Mouse (Mus musculus): Measurements from ENCODE around the gene Siah2. TPM values are rescaled to one million over a fixed set of nuclear protein-coding genes. Genes with fewer than 3 reads are reported as not detected.

Gene Siah2
- polyA plus RNA-seq (2015; fragmentation: Nextera tagmentation; extraction: Ambion mirVana): 8.4 and 10.4 TPM in 2 replicates

GRCm38 (mm10) chr3:58691997-58692721, at the start of gene Siah2:
Gene Siah2 (minus strand): TSS chr3:58692400.
- Histone ChIP-seq H3K4me2 (ENCODE audit: low read length) (peak within 1 kb of the TSS; percentile 68), H3K9ac (ENCODE audit: low read depth, low read length) (peak within 1 kb of the TSS; percentile 92), H3K36me3 (ENCODE audit: control insufficient read depth, insufficient read depth, low read length) (no peaks in the 10 kb centered on the region), H3K27ac (ENCODE audit: low read depth, low read length) (peak within 1 kb of the TSS; percentile 93), H3K27me3 (replicated peaks; ENCODE audit: control insufficient read depth, insufficient read depth, low read length) (no peaks in the 10 kb centered on the region), H3K4me1 (ENCODE audit: control insufficient read depth, insufficient read depth, low read depth, low read length) (peaks cover 16% of the 10 kb centered on the region), H3K9me3 (ENCODE audit: control insufficient read depth, low read length) (no peaks in the 10 kb centered on the region), H3K4me3 (ENCODE audit: low read length) (peak within 1 kb of the TSS; percentile 95)
- WGBS: under 1% methylated on average over 62 of the region's 87 CpGs
- peak; percentile 96 for ATAC-seq

- no peaks in the 10 kb centered on the region for H3K27me3 ChIP-seq (replicated peaks; ENCODE audit: control insufficient read depth, insufficient read depth, low read length)
- peaks cover 5% of the 10 kb centered on the region; the same call in 1 of the 2 replicates for H3K4me1 ChIP-seq (ENCODE audit: control insufficient read depth, insufficient read depth, low read depth, low read length)
- WGBS: 91% methylated on average over 2 of the region's 2 CpGs
- no peak overlapping the region for H3K4me2 ChIP-seq (ENCODE audit: low read length)
- ATAC-seq: no peak
- no peaks in the 10 kb centered on the region for H3K36me3 ChIP-seq (ENCODE audit: control insufficient read depth, insufficient read depth, low read length)
- H3K9me3 ChIP-seq (ENCODE audit: control insufficient read depth, low read length): no peaks in the 10 kb centered on the region
- H3K27ac ChIP-seq (ENCODE audit: low read depth, low read length): no peak overlapping the region
- no peak overlapping the region for H3K4me3 ChIP-seq (ENCODE audit: low read length)
- H3K9ac ChIP-seq (ENCODE audit: low read depth, low read length): no peak overlapping the region
These were observed 47.3 kb upstream of the Siah2 start for GRCm38 (mm10) chr3:58739536-58739935.

DNA sequence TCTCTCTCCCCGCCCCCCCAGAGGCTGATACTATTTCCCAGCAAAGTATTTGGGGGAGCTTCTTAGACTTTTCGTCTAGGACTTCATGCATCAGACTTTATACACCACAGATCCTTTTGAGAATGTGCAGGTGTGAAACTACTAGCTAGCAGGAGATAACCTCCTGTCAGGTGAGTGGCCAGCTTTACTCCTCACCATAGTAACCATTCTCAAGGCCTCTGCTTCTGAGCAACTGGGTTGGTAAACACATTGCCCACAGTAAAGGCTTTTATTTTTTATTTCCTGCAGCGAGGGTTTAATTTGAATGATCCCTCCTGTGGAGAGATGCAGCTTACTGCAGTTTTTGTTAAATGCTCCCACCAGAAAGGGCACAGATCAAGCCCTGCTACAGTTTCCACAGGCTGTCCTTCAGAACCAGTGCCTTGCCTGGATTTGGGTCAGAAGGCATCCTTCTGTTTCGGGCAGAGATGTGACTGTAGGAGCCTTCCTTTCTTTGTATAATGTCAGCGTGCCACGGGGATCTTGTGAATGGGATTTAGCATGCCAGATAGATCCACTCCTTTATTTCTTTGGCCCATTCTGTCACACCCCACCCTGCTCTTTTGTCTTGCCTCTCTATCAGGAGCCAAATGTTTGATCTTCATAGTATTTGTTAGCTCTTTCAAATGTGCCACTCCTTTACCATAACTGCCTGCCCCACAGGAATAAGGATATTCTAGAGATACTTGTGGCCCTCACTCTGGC, 46.3 kb upstream of the Siah2 start:
- 11% methylated on average over 6 of the region's 6 CpGs for WGBS
- no peaks in the 10 kb centered on the region for H3K36me3 ChIP-seq (ENCODE audit: control insufficient read depth, insufficient read depth, low read length)
- ATAC-seq: peak; percentile 63
- peaks cover 5% of the 10 kb centered on the region; the same call in 1 of the 2 replicates for H3K4me1 ChIP-seq (ENCODE audit: control insufficient read depth, insufficient read depth, low read depth, low read length)
- no peak overlapping the region for H3K4me2 ChIP-seq (ENCODE audit: low read length)
- no peak overlapping the region for H3K9ac ChIP-seq (ENCODE audit: low read depth, low read length)
- no peaks in the 10 kb centered on the region for H3K27me3 ChIP-seq (replicated peaks; ENCODE audit: control insufficient read depth, insufficient read depth, low read length)
- H3K4me3 ChIP-seq (ENCODE audit: low read length): no peak overlapping the region
- H3K27ac ChIP-seq (ENCODE audit: low read depth, low read length): no peak overlapping the region
- no peaks in the 10 kb centered on the region for H3K9me3 ChIP-seq (ENCODE audit: control insufficient read depth, low read length)

GRCm38 (mm10) chr3:58731520-58731919, 39.3 kb upstream of the Siah2 start:
- H3K9me3 ChIP-seq (ENCODE audit: control insufficient read depth, low read length): no peaks in the 10 kb centered on the region
- no peaks in the 10 kb centered on the region for H3K27me3 ChIP-seq (replicated peaks; ENCODE audit: control insufficient read depth, insufficient read depth, low read length)
- H3K27ac ChIP-seq (ENCODE audit: low read depth, low read length): no peak overlapping the region
- no peak overlapping the region for H3K9ac ChIP-seq (ENCODE audit: low read depth, low read length)
- no peaks in the 10 kb centered on the region for H3K36me3 ChIP-seq (ENCODE audit: control insufficient read depth, insufficient read depth, low read length)
- H3K4me2 ChIP-seq (ENCODE audit: low read length): no peak overlapping the region
- 62% methylated on average over 5 of the region's 5 CpGs for WGBS
- no peak overlapping the region for H3K4me3 ChIP-seq (ENCODE audit: low read length)
- no peaks in the 10 kb centered on the region for H3K4me1 ChIP-seq (ENCODE audit: control insufficient read depth, insufficient read depth, low read depth, low read length)
- ATAC-seq: no peak; the same call in 1 of the 2 replicates

- no peak overlapping the region for H3K27ac ChIP-seq (ENCODE audit: low read depth, low read length)
- WGBS: 81% methylated on average over 3 of the region's 3 CpGs
- H3K9ac ChIP-seq (ENCODE audit: low read depth, low read length): no peak overlapping the region
- ATAC-seq: no peak
- H3K4me1 ChIP-seq (ENCODE audit: control insufficient read depth, insufficient read depth, low read depth, low read length): no peaks in the 10 kb centered on the region
- H3K36me3 ChIP-seq (ENCODE audit: control insufficient read depth, insufficient read depth, low read length): no peaks in the 10 kb centered on the region
- H3K9me3 ChIP-seq (ENCODE audit: control insufficient read depth, low read length): no peaks in the 10 kb centered on the region
- no peak overlapping the region for H3K4me2 ChIP-seq (ENCODE audit: low read length)
- H3K4me3 ChIP-seq (ENCODE audit: low read length): no peak overlapping the region
- no peaks in the 10 kb centered on the region for H3K27me3 ChIP-seq (replicated peaks; ENCODE audit: control insufficient read depth, insufficient read depth, low read length)
These were observed 38.4 kb upstream of the Siah2 start for GRCm38 (mm10) chr3:58730580-58730979.

- Histone ChIP-seq H3K9ac (ENCODE audit: low read depth, low read length) (no peak overlapping the region), H3K4me3 (ENCODE audit: low read length) (no peak overlapping the region), H3K27ac (ENCODE audit: low read depth, low read length) (no peak overlapping the region), H3K4me1 (ENCODE audit: control insufficient read depth, insufficient read depth, low read depth, low read length) (no peaks in the 10 kb centered on the region), H3K9me3 (ENCODE audit: control insufficient read depth, low read length) (no peaks in the 10 kb centered on the region), H3K36me3 (ENCODE audit: control insufficient read depth, insufficient read depth, low read length) (no peaks in the 10 kb centered on the region), H3K27me3 (replicated peaks; ENCODE audit: control insufficient read depth, insufficient read depth, low read length) (no peaks in the 10 kb centered on the region), H3K4me2 (ENCODE audit: low read length) (no peak overlapping the region)
- ATAC-seq: no peak
These were observed 37.3 kb upstream of the Siah2 start for GRCm38 (mm10) chr3:58729549-58729948.

DNA sequence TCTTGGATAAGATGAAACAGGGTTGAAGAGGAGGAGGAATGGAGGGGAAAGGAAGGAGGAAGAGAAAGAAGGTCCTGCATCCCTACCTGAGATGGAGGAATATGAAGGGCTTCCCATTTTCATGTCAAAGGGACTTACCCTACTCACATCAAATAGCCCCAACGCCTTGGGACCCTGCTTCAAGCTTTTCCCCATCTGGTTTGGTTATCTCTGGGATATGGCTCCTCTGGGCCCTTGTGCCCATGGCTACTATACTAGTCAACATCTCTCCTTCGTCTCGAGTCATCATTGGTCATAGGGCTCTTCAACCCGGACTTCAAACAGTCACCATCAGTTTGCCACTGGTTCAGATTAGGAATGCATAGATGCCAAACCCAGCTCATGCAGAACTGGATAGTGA, 35.4 kb upstream of the Siah2 start:
- Histone ChIP-seq H3K27me3 (replicated peaks; ENCODE audit: control insufficient read depth, insufficient read depth, low read length) (no peaks in the 10 kb centered on the region), H3K27ac (ENCODE audit: low read depth, low read length) (no peak overlapping the region), H3K4me2 (ENCODE audit: low read length) (no peak overlapping the region), H3K9me3 (ENCODE audit: control insufficient read depth, low read length) (no peaks in the 10 kb centered on the region), H3K36me3 (ENCODE audit: control insufficient read depth, insufficient read depth, low read length) (no peaks in the 10 kb centered on the region), H3K4me3 (ENCODE audit: low read length) (no peak overlapping the region), H3K4me1 (ENCODE audit: control insufficient read depth, insufficient read depth, low read depth, low read length) (no peaks in the 10 kb centered on the region), H3K9ac (ENCODE audit: low read depth, low read length) (no peak overlapping the region)
- 86% methylated on average over 4 of the region's 4 CpGs for WGBS
- no peak for ATAC-seq

DNA sequence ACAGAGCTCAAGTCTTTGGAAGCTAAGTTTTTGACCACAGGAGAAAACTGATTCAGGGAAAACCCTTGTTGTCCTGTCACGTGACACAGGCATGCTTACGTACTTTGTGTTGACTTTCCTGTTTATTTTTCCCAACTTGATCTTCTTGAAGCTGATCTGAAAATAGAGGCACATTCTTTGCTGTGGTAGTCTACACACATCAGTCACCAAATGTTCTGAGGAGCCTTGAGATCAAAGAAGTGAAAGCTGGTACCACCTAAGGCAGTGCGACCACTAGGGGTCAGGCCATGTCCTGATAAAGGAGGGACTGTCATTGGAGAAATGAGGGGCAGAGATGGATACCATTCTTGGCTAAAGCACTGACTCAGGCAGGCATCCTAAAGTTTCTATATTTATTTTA, 34.8 kb upstream of the Siah2 start:
- ATAC-seq: peak; percentile 48; the same call in 1 of the 2 replicates

DNA sequence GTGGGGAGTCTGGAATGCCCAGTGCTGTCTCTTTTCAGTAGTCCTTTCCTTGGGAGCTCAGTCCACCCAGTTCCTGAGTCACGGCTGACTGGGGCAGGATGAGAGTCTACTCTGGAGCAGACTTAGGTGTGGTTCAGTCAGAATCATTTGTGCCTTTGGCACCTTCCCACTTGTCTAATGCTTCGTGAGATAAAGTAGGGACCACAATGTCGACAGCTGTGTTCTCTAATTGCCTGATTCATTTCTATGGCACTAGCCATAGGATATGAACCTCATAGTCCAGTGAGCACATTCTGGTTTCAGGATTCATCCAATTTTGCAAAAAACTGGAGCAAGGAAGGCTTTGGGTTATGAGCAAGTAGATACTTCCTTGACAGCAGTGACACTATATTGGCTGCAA, 34.2 kb upstream of the Siah2 start:
- WGBS: 78% methylated on average over 3 of the region's 3 CpGs
- no peaks in the 10 kb centered on the region for H3K4me1 ChIP-seq (ENCODE audit: control insufficient read depth, insufficient read depth, low read depth, low read length)
- H3K4me2 ChIP-seq (ENCODE audit: low read length): no peak overlapping the region
- H3K27me3 ChIP-seq (replicated peaks; ENCODE audit: control insufficient read depth, insufficient read depth, low read length): no peaks in the 10 kb centered on the region
- H3K27ac ChIP-seq (ENCODE audit: low read depth, low read length): no peak overlapping the region
- no peak overlapping the region for H3K9ac ChIP-seq (ENCODE audit: low read depth, low read length)
- H3K4me3 ChIP-seq (ENCODE audit: low read length): no peak overlapping the region
- no peaks in the 10 kb centered on the region for H3K36me3 ChIP-seq (ENCODE audit: control insufficient read depth, insufficient read depth, low read length)
- no peak for ATAC-seq
- H3K9me3 ChIP-seq (ENCODE audit: control insufficient read depth, low read length): no peaks in the 10 kb centered on the region

More for the DNA sequence above, 34.8 kb upstream of the Siah2 start:
- no peaks in the 10 kb centered on the region for H3K4me1 ChIP-seq (ENCODE audit: control insufficient read depth, insufficient read depth, low read depth, low read length)
- no peaks in the 10 kb centered on the region for H3K9me3 ChIP-seq (ENCODE audit: control insufficient read depth, low read length)
- H3K36me3 ChIP-seq (ENCODE audit: control insufficient read depth, insufficient read depth, low read length): no peaks in the 10 kb centered on the region
- H3K4me3 ChIP-seq (ENCODE audit: low read length): no peak overlapping the region
- WGBS: 54% methylated on average over 3 of the region's 3 CpGs
- no peak overlapping the region for H3K4me2 ChIP-seq (ENCODE audit: low read length)
- H3K9ac ChIP-seq (ENCODE audit: low read depth, low read length): no peak overlapping the region
- H3K27me3 ChIP-seq (replicated peaks; ENCODE audit: control insufficient read depth, insufficient read depth, low read length): no peaks in the 10 kb centered on the region
- H3K27ac ChIP-seq (ENCODE audit: low read depth, low read length): no peak overlapping the region
